Mouse (Mus musculus): Measurements from ENCODE around the gene Stab2.
A peak's percentile ranks its signal among the peaks of the same experiment; 100 is the strongest.

The Stab2 gene

GRCm38 (mm10) chr10:87007385-87008214, at the start of gene Stab2:
Gene Stab2, minus strand, starts transcription at chr10:87008025.
- DNase-seq (ENCODE audit: low spot score), result no peak

DNA sequence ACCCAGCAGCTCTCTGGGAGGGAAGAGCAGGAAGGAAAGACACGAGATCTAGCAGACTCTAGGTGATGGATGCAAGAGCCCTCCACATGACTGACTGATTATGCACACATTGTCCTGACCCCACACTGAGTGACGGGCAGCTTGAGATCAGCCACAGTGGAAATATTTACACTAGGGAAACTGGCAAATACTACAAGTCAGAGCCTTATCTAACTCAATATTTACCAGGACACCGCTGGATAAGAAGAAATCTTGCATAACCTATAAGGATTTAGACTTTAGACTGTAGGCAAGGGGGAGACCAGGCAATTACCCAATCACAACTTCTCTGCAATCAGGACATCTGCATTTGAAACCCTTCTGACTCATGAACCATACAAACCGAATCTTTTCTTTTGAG, 43.9 kb upstream of the Stab2 start:
- DNase-seq (ENCODE audit: low spot score), result no peak

GRCm38 (mm10) chr10:87049179-87049578, 41.4 kb upstream of the Stab2 start:
- no peak for DNase-seq (ENCODE audit: low spot score)

- no peak for DNase-seq (ENCODE audit: low spot score)
Observed at GRCm38 (mm10) chr10:87046931-87047468, 39.2 kb upstream of the Stab2 start.

DNA sequence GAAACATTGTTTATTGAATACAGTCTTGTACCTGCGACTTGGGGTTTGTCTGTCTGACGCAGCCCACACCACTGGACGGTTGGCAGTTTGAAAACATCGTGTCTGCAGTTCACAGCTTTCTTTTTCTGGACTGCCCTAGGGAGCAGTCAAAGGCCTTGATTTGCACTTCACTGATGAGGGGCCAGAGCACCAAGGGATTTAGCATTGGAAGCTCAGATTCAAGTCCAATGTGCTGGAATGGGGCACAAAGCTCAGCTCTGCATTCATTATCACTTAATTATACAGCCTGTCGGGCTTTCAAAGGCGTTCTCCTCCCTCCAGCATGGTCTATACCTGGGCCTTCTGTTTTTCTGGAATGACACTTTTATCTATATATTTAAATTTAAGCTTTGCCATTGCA, 38.6 kb upstream of the Stab2 start:
- no peak for DNase-seq (ENCODE audit: low spot score)

DNA sequence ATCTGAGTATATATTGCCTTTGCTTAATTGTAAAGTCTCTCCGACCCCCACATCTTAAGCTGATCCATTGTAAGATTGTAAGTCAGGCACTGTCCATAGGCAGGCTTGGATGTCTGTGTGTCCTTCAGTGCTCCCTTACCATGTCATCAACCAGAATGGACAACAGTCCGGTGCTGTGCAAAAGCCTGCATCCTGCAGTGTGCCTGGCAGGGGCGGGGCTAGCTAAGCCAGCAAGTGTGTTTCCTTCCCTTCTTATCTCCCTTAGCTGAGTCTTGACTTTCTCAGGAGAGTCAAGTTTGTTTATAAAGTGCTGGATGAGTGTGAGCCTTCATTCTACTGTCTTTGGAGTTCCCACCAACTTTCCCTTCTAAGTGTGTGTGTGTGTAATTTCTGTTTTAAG, 37.4 kb upstream of the Stab2 start:
- DNase-seq (ENCODE audit: low spot score), result no peak

GRCm38 (mm10) chr10:87041265-87041664, 33.4 kb upstream of the Stab2 start:
- DNase-seq (ENCODE audit: low spot score), result no peak

- no peak for DNase-seq (ENCODE audit: low spot score)
Observed at GRCm38 (mm10) chr10:87039800-87040199, 32.0 kb upstream of the Stab2 start.

- no peak for DNase-seq (ENCODE audit: low spot score)
Observed at GRCm38 (mm10) chr10:87039340-87039739, 31.5 kb upstream of the Stab2 start.

DNA sequence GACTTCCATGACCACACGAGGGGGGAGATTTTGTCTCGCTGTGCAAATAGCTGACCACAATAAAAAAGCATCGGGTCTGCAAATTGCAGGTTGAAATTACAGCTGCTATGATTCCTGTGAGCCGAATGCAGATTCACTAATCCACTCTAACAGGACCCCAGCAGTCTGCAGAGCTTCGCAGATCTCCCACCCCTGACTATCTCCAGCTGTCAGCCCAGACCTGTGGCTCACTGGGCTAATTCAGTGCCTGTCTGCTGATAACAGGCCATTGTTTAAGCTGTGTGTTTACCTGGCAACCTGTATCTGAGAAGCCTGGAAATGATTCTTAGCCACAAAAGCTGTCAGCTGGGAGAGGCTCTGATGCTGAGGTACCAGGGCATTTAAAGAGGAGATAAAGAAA, 29.2 kb upstream of the Stab2 start:
- no peak for DNase-seq (ENCODE audit: low spot score)

GRCm38 (mm10) chr10:87036271-87036703, 28.5 kb upstream of the Stab2 start:
- DNase-seq (ENCODE audit: low spot score), result no peak

GRCm38 (mm10) chr10:87035866-87036265, 28.0 kb upstream of the Stab2 start:
- no peak for DNase-seq (ENCODE audit: low spot score)

- DNase-seq (ENCODE audit: low spot score), result no peak
Observed at GRCm38 (mm10) chr10:87032768-87033167, 24.9 kb upstream of the Stab2 start.

GRCm38 (mm10) chr10:87024884-87025283, 17.1 kb upstream of the Stab2 start:
- peak; percentile 47 for DNase-seq (ENCODE audit: low spot score)

DNA sequence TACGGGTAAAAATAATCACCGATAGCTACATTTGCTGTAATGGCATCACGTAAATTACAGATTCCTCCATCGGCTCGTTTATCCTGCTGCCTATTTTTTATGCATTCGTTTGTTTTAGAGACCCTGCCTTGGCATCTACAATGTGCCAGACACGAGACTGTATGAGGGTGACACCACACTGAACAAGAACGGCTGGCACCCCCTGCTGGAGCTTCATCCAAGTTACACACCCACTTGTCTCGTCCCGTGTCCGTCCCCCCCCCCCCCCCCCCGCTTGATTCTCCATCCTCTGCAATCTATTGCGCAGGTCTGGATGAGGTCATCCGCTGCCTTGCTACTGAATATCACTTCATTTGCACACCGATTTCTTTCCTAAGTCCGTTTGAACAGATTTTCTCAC, 12.9 kb upstream of the Stab2 start:
- DNase-seq (ENCODE audit: low spot score), result no peak

- no peak for DNase-seq (ENCODE audit: low spot score)
Observed at GRCm38 (mm10) chr10:87018876-87019275, 11.1 kb upstream of the Stab2 start.

GRCm38 (mm10) chr10:87016151-87016692, 8.4 kb upstream of the Stab2 start:
- DNase-seq (ENCODE audit: low spot score), result no peak

DNA sequence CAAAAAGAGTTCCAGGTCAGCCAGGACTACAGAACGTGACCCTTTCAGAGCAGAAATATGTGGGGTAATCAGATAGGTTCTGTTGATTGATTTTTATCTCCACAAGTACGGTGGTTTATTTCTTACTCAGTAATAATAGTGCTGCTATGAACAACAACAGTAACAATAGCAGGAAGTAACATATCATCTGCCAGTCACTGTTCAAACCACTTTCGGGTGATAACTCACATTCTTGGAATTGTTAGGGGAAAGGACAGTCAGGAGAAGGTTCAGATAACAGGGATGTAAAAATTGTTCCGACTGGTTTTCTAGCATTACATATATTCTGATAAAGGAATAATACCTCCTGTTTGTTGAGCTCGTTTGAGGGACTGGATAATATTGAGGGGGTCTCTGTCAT, 7.6 kb upstream of the Stab2 start:
- DNase-seq (ENCODE audit: low spot score), result no peak

DNA sequence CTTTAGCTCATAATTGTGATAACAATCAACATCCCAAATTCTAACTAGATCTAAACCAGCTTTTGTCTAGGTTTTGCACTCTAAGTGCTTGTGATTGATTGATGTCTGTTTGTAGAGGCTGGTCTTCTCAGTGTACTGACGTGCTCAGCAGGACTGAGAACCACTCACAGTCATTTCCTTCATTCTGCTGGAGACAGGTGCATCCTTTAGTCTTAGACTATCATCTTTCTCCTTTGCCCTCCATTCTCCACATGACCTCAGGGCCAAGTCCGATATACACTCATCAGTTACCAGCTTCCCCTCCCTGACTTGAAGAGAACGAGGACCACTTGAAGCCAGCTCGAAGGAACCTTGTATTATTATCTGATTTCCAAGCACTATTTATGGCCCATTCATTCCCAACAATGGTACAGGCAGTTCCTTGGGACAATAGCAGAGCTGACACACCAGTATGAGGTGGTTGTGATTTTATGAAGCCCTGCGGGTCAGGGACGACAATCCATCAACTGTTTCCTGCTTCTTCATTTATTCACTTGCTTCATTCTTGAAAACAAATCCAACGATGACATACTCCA, 6.7 kb upstream of the Stab2 start:
- DNase-seq (ENCODE audit: low spot score), result no peak

DNA sequence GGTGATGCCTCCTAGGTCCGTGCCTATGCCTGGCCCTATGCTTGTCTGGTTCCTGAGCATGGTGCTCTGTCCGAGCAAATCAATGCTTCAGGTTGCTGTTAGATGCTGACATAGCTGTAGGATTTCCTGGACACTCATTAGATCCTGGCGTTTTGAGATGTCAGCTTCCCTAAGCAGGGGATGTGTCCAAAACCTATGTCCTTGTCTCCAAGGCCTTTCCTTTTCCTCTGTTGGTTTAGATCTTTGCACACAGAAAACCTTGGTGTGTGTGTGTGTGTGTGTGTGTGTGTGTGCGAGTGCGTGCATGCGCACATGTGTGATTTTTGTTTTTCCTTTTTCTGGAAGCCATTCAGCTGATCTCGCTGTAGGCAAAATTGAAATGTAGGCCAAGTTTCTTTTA, 4.3 kb upstream of the Stab2 start:
- no peak for DNase-seq (ENCODE audit: low spot score)

DNA sequence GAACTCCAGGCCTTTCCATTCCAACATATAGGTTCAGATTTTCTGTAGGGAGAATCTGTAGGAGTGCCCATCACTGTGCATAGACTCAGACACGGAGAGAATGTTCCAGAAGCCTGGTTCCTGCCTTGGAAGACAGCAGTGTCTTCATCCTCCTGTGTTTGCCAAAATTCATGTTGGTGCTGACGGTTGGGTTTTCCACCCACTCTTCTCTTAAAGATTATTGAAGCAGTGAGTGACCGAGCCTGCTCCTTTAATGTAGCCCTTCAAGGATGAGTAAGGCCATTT, 332 bp upstream of the Stab2 start:
- DNase-seq (ENCODE audit: low spot score), result no peak

- DNase-seq (ENCODE audit: low spot score), result no peak
Observed at GRCm38 (mm10) chr10:86992238-86992976, 15.4 kb downstream of the Stab2 start.

DNA sequence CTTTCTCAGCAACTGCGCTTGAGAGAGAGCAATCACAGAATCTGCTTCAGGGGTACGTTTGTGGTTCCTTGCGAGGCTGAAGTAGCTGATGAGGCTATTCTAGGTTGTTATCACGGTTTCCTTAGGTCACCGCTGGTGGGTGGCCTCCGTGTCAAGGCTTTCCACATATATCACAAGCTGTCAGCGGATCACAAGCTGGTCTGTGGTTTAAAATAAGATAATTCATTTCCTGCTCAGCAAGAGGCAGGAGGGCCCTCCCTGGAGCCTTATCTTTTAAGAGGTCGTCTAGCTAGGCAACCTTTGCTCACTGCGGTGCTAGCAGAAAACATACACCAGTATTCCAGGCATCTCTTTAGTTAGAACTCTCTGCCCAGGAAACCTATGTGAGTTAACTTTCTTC, 17.2 kb downstream of the Stab2 start:
- no peak for DNase-seq (ENCODE audit: low spot score)
